Comparison of ENCODE assay signal across 17 mouse cellular contexts in the genomic region with DNA sequence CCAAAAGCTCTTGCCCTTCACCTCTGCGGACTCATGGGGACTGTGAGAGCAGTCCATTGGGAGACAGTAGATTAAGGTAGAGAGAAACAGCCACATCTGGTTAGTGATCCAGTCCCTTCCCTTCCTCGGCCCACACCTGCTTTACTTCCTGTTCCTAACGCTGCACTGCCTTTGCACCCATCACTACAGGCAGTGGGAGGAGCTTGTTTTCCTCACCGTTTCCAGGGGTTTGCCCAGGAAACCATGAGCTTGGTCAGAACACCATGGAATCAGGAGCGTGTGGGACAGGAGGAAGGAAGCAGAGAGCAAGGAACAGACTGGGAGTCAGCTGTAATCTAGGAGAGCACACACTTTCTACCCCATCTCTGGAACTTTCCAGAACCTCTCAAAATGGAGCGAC.
"Had no signal": no experiment of that assay in that cellular context is flagged by ENCODE, and none has a peak within 500 bp of the region (broad histone marks: within the 10 kb centered on the region; RNA-seq: fewer than 3 reads in every experiment).

No protein-coding gene starts in this region.

- H3K4me1 ChIP-seq: liver, embryonic 15.5 days had no signal

- DNase-seq: kidney, adult 2 months; kidney, postnatal 14 days; left cerebral cortex, postnatal 4 days; lung, adult 2 months; lung, postnatal 4 days; midbrain, embryonic 14.5 days; right cerebral cortex, postnatal 4 days; spleen, adult 18-20 months; thymus, adult 18-20 months; thymus, postnatal 36 days had no signal

- H3K9me3 ChIP-seq: kidney, embryonic 15.5 days; liver, embryonic 15.5 days; midbrain, embryonic 10.5 days; neural tube, embryonic 12.5 days had no signal

- ATAC-seq: lung, postnatal 0 days had no signal

- H3K27me3 ChIP-seq: kidney, embryonic 15.5 days; liver, embryonic 15.5 days; neural tube, embryonic 12.5 days had no signal

- H3K4me3 ChIP-seq: kidney, embryonic 15.5 days; left cerebral cortex, adult 2 months; liver, embryonic 15.5 days; midbrain, embryonic 10.5 days; neural tube, embryonic 12.5 days had no signal

- H3K9ac ChIP-seq: kidney, embryonic 15.5 days; liver, embryonic 15.5 days; neural tube, embryonic 12.5 days had no signal

- H3K36me3 ChIP-seq: kidney, embryonic 15.5 days; liver, embryonic 15.5 days; midbrain, embryonic 10.5 days; neural tube, embryonic 12.5 days had no signal

- H3K4me2 ChIP-seq: kidney, embryonic 15.5 days; liver, embryonic 11.5 days; liver, embryonic 15.5 days; neural tube, embryonic 12.5 days had no signal

- H3K27ac ChIP-seq: kidney, embryonic 15.5 days; left cerebral cortex, adult 2 months; liver, embryonic 15.5 days; midbrain, embryonic 10.5 days; neural tube, embryonic 12.5 days had no signal
